Mouse (Mus musculus) right cerebral cortex, adult 18-20 months (tissue): ENCODE measurements around the gene Card9.
"Not testable (repeated sequence)": the region's sequence is repeated elsewhere in the genome, so short reads cannot be mapped to it uniquely, and the experiment has no call there.

Experiments used
- DNase-seq: peaks from one replicate; pipeline ENCODE4 v3.0.0; 2022; ENCODE audit warnings: mixed read lengths

Gene Card9

GRCm38 (mm10) chr2:26360772-26361171 lies at the start of gene Card9:
Card9 (minus strand) TSS chr2:26360918.
- no peak for DNase-seq

GRCm38 (mm10) chr2:26410091-26410490 lies 49.4 kb upstream of the Card9 start:
- DNase-seq: no peak

DNA sequence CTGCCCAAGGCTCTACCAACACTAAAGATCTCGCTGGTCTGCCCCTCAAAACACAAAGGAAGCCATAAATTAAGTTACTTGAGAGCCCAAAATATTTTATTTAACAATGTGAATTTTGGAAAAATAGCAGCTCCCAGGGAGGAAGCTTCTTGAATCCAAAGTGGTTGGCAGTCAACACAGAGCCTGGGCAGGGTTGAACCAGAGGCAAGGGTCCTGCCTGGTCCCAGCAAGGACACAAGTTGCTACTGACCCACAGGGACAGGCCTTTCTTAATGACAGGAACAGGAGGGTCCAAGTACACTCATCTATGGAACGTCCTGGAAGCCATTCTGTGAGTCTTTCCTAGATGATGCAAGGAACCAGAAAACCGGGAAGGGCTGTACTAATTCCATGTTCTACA lies 48.6 kb upstream of the Card9 start:
- DNase-seq: no peak

DNA sequence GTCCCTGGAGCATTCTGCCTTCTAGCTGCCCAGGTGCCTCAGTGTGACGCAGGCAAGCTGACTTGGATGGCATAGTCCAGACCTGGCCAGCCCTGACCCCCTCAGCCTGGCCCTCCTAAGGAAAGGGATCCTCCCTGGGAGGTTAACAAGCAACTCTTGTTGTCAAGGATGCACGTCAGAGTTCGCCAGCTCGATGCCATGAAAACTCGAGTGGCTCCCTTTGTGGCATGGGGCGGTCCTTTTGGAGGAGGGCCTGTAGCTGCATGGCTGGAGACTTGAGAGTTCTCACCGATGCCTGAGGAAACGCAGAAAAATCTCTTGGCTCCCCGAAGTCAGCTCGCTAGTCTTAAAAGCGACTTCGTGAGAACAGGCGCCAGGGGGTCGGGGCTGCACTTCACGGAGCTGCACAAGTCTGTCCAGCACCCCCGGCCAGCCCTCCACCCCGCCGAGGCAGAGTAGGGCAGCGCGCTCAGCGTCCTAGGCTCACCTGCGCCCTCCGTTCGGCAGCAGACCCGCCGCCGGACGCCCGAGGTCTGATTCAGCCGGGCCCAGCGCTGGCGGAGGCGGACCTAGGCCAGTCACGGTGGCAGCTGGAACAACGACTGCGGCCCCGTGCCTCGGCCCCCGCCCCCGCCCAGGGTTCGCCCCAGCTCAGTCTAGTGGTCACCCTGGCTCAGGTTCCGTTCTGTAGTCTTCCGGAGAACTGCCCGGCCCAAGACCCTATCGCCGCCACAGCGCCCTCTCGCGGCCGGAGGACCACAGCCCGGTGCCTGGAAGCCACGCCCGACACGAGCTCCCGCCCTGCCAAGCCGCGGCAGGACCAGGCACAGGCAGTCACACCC lies 48.0 kb upstream of the Card9 start, which contains the start of gene Inpp5e:
Gene Inpp5e, minus strand, starts transcription at position 689 of the 842 bp plus-strand sequence.
- DNase-seq: peak; percentile 96

GRCm38 (mm10) chr2:26403306-26403705 lies 42.6 kb upstream of the Card9 start:
- DNase-seq: no peak

- no peak for DNase-seq
Measured at GRCm38 (mm10) chr2:26402265-26402664, 41.5 kb upstream of the Card9 start.

GRCm38 (mm10) chr2:26401023-26401422 lies 40.3 kb upstream of the Card9 start:
- DNase-seq: no peak

GRCm38 (mm10) chr2:26400296-26400695 lies 39.6 kb upstream of the Card9 start:
- no peak for DNase-seq

GRCm38 (mm10) chr2:26399647-26400046 lies 38.9 kb upstream of the Card9 start:
- no peak for DNase-seq

DNA sequence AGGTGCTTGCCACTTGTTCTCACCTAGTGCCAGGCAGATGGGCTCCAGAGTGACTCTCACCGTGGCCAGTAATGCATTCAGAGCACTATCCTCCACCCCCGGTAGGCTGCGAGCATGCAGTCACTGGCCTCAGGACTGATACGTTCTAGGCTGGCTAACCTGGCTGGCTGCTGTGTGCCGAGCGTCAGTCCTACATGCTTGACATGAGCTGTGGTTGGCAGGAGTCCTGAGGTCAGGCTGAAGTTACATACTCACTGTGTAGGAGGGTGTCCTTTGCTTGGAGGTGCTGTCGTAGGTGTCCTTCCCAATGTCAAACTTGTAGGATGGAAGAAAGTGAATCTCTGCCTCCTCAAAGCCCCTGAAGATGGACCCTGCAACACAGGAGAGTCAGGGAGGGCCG lies 38.3 kb upstream of the Card9 start:
- DNase-seq: no peak

GRCm38 (mm10) chr2:26391617-26392016 lies 30.9 kb upstream of the Card9 start:
- no peak for DNase-seq

DNA sequence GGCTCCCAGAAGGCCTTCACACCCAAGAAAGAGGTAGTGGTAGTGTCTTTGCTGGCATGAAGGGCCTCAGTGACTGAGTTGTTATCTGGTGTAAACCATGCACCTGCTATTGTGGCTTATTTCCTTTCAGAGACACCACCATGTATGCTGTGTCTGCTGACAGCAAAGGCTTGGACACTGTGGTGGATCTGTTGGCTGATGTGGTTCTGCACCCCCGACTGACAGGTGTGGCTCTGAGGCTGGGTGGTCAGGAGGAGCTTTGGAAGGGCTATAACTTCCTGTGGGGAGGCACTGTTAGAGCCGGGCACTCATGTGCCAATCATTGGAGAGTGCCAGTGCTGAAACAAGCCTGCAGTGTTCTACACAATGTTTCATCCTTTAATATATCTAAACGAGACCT lies 30.2 kb upstream of the Card9 start:
- no peak for DNase-seq

- DNase-seq: peak; percentile 90
Measured at GRCm38 (mm10) chr2:26389154-26389690, 28.5 kb upstream of the Card9 start, which contains the start of the genes Entr1 and Pmpca. Entr1 (minus strand) TSS chr2:26389316. Pmpca (plus strand) TSS chr2:26389339.

DNA sequence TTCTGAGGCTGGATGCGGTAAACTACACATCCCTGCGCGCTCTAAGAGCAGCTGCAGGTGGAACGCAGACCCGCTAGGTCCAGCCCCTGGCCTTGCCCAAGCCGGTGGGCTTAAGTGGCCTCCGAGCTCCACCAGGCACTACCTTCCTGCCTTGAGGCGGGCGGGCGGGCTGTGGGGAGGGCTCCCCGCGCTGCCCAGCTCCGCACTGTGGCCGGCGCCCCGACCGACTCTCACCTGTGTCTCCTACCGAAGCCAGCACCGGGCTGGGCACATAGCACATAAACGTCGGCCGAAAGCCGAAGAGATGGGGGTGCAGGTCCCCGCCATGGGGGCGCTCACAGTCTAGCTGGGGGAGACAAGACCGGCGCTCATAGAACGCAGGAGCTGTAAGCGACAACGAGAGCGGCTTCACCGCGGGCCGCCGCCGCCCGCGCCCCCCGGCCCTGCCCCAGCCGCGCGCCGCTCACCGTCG lies 28.0 kb upstream of the Card9 start:
- DNase-seq: no peak

DNA sequence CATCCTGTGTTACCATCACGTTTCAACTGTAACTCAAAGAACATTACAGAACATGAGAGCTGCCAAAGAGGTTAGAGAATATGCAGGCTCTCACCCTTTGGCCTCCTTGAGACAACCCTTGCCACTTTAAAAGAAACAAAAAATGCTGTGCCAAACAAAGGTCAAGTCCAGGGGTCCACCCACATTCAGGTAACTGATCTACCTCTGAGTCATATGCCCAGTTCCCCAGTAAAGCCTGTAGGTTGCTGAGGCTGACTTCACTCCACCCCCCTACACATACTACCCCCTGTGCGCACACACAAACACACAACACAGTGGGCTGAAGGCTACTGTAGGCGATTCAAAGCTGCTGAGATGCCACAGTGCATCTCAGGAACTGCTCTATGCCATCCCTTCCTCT lies 27.0 kb upstream of the Card9 start:
- no peak for DNase-seq

DNA sequence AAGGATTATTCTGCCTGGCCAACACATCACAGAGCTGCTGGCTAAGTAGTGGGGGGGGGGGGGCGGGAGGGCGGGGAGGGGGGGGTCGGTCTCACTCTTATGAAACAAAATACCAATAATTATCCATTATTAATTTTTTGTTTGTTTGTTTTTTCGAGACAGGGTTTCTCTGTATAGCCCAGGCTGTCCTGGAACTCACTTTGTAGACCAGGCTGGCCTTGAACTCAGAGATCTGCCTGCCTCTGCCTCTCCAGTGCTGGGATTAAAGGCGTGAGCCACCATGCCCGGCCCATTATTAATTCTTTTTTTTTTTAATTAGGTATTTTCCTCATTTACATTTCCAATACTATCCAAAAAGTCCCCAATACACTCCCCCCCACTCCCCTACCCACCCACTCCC lies 20.2 kb upstream of the Card9 start:
- not testable (repeated sequence) for DNase-seq

- DNase-seq: peak; percentile 89
Measured at GRCm38 (mm10) chr2:26380131-26380771, 19.5 kb upstream of the Card9 start, which contains the start of gene Snapc4. Snapc4 (minus strand) TSS chr2:26380653.

GRCm38 (mm10) chr2:26372396-26372795 lies 11.7 kb upstream of the Card9 start:
- DNase-seq: no peak

GRCm38 (mm10) chr2:26368572-26368971 lies 7.9 kb upstream of the Card9 start:
- DNase-seq: no peak

DNA sequence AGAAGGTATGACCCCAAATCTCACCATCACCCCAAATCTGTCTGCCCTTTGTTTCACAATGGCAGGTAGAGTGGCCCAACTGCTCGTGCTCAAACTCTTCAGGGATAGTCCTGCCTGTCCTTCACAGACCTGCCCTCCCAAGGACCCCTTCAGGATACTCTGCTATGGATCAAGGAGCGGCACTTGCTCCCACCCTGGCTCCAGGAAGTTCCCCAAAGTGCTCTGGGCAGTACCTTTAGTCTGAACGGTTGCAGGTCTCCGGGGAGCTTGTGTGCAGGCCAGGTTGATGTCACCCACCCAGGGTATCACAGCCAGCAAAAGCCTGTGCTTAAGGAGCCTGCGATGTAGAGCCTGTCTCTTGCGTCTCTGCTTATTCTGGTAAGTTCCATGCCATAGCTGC lies 7.2 kb upstream of the Card9 start:
- DNase-seq: no peak

GRCm38 (mm10) chr2:26364738-26365465 lies 4.2 kb upstream of the Card9 start:
- DNase-seq: no peak

GRCm38 (mm10) chr2:26363481-26363880 lies 2.8 kb upstream of the Card9 start:
- DNase-seq: no peak

DNA sequence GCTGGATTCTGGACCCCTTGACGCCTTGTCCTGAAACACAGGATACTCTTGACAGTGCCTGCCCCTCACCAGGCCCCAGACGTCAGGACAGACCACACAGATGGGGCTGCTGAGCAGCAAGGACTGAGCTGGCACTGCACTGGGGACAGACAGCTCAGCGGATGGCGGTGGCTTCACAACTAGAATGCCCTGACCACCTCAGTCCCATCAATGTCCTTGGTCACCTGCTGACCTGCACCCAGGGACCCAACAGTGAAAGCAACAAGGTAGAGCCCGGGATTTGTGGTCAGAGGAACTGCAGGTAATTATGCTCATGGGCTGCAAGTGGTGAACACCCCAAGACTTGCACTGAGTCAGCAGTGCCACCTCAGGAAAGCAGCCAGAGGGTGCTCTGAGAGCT lies 2.3 kb upstream of the Card9 start:
- DNase-seq: no peak
